Mouse (Mus musculus) left cerebral cortex, adult 11 months (tissue): ENCODE results near the gene Rexo1.
A peak's percentile ranks its signal among the peaks of the same experiment; 100 is the strongest.

Experiments used
- DNase-seq: peaks from one replicate; pipeline ENCODE4 v3.0.0; 2022; ENCODE audit warnings: low spot score

Gene Rexo1

DNA sequence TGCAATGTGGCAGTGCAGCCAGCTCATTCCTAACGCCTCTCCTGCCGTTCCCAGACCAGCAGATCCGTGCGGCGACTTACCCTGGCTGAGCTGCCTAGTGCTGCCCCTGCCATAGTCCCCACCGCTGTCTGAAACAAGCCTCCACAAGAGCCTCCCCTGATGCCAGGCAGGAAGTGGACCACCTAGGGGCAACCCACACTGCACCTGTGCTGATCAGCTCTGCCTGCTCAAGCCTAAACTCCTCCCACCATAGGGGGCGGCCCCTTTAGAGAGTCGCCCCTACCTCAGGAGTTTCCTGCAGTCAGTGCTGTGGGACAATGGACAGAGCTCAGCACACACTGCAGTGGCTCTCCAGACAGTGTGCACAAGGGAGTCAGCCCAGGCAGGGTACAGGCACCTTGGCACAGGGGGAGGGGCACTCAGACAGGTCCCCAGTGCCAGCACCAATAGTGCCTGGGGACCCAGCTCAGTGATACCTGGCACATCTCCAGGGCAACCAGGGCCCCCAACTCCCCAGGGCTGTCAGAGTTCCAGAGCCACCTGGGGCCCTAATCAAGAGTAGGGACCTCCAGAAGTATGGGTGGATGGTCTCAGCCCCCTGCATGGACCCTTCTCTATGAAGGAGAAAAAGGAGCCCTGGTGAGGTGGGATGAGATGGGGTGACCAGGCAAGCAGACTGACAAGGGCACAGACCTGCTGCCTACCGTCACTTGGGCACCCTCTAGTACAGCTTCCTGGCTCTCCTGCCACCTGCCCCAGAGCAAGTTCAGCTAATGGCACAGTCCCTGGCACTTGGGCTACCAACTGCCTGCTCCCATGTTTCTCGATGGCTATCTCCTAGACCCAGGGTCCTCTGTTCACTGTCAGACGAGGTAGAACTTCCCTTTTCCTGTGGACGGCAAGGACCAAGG, 23.5 kb upstream of the Rexo1 start:
- DNase-seq, result no peak

- DNase-seq, result no peak
These were observed 22.7 kb upstream of the Rexo1 start for GRCm38 (mm10) chr10:80584045-80584488.

DNA sequence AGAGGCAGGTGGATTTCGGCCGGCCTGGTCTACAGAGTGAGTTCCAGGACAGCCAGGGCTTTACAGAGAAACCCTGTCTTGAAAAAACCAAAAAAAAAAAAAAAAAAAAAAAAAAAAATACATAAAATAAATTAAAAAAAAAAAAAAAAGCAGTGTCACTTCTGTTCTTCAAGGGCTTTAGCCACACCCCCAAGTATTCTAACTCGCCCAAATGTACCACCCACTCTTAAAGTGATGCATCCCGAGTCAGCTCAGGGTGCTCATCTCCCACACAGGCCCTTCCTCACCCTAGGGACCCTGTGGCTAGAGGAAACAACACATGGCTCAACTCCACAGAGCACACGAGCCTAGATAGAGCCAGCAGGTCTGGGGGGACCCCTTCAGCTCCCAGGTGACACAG, 21.7 kb upstream of the Rexo1 start:
- DNase-seq, result no peak

DNA sequence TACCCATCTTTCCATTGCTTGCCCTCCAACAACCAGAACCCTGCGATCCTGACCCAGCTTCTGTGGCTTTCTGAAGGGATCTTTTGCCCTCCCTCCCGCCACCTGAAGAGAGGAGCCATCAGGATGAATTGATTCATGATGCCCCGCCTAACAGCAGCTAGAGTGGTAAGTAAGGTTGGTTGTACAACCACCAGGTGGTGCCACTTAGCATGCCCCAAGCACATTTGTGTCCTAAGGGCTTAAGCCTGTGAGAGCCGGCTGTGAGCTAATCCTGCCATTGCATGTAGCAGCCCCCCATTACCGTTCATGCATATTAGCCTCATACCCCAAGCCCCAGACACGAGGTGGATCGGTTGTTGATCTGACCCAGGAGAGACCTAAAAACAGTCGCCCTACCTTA, 17.6 kb upstream of the Rexo1 start:
- no peak for DNase-seq

DNA sequence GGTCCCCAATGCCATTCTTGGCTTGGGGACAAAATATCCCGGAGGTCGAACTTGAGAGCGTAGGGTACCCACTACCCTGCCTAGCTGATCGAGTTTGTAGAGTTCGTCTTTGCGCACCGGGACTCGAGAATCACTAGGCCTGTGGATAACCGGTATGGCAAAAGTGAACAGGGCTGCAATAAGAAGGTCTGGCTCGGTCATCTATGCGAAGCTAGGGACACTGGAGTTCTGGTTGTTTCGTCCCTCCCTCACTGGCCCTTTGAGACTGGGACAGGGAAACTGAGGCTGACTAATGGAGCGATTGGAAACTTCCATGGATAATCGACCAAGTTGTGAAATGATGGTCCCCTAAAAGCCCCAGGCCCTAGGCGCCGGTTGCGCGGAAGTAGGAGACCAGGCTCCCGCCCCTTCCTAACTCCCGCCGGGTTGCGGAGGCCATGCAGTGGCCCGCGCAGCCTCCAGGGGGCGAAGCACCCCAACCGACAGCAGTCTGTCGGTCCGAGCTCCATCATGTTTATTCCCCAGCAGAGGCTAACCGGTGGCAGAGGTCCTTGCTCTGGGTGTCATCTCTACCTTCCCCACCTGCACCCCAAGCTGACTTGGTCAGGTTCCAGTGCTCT, 16.9 kb upstream of the Rexo1 start:
- DNase-seq, result no peak

DNA sequence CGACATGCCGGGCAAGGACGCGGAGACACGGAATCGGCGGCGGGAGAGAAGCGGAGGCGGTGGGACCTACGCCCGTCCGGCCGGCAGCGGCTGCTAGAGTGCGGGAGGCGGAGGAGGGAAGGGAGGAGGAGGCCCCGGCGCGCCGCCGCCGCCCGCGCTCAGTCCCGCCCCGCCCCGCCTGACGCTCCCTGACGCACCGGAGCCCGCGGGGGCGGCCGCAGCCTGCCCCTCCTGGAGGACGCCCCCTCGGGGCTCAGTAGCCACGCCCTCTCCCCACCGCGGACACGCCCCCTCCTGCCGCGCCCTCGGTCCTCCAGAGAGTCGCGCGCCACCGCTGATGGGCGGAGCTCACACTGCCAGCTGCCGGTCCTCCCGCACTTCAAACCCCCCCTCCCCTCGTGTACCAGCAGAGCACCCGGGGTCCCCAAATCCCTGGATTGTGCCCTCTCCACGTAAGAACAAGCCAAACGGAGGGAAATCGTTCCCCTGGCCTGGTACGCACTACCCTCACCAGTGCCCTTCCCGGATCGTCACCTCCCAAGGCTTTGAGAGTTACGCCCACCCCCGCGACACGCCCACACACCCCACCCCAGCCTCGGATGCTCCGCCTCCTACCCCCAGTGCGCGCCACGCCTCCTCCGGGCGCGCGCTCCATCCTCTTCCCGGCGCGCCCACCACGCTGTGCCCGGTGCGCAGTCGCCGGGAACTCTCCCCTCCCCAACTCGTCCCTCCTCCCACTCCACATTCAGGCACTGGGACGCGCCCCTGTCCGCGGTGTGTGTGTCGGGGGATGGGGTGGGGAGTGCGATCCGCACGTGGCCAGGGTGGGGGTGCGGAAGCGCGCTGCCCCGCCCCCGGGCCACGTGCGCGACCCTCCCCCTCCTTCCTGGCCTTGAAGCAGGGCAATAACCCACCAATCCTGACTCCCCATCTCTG, 16.1 kb upstream of the Rexo1 start, which contains the start of gene Klf16:
Gene Klf16 (minus strand): TSS at position 127 of the 936 bp plus-strand sequence.
- peak; percentile 95 for DNase-seq

DNA sequence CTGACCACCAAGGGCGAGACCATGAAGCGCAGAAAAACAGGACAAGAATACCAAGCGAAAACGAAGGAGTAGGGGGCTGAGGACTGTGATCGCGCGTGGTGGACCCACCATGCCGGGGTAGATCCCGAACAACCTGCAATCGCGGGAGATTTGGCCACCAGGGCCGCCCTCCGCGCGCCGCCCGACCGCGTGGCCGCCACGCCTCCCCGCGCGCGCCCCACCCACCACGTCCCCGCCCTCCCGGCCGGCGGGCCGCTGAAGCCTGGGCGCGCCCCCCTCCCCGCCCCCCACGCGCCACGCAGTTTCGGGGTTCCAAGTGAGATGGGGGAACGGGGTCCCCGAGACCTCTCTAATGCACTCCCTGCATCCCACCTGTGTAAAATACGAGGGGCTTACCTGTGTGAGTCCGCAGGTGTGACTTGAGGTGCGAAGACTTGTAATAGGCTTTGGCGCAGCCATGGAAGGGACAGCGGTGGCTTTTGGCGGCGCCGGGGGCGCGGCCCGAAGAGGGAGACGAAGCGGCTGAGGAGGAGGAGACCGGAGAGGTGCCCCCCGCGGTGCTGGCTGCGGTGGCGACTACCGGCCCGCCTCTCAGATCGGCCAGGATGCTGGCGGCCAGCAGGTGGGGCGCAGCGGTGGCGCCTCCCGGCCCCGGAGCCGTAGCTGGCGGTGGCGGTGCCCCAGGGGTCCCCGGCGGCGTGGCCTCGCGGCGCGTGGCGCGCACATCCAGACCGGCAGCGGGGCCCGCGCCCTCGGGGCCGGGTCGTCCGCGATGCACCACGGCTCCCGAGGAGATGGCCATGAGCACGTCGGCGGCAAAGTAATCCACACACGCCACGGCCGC, 15.2 kb upstream of the Rexo1 start:
- DNase-seq, result no peak

GRCm38 (mm10) chr10:80575925-80576324, 14.6 kb upstream of the Rexo1 start:
- DNase-seq, result no peak

GRCm38 (mm10) chr10:80574896-80575295, 13.5 kb upstream of the Rexo1 start:
- DNase-seq, result no peak

- no peak for DNase-seq
These were observed 12.6 kb upstream of the Rexo1 start for GRCm38 (mm10) chr10:80573944-80574343.

DNA sequence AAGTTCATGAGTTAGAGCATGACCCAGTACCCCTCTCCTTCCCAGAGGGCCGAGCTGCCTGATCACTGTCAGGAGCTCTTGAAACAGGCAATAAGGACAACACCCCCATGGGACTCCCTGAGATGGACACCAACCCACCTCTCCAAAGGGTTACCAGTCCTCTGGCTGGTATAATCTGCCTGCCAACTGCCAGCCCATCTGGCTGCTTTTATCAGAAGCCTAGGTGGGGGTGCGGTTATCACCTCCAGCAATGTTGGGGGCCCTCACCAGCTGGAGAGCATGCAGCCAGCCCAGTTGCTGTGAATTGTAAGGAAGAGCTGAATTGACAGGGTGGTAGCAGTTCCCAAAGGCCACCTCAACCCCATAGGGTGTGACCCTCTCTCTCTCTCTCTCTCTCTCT, 11.1 kb upstream of the Rexo1 start:
- no peak for DNase-seq

DNA sequence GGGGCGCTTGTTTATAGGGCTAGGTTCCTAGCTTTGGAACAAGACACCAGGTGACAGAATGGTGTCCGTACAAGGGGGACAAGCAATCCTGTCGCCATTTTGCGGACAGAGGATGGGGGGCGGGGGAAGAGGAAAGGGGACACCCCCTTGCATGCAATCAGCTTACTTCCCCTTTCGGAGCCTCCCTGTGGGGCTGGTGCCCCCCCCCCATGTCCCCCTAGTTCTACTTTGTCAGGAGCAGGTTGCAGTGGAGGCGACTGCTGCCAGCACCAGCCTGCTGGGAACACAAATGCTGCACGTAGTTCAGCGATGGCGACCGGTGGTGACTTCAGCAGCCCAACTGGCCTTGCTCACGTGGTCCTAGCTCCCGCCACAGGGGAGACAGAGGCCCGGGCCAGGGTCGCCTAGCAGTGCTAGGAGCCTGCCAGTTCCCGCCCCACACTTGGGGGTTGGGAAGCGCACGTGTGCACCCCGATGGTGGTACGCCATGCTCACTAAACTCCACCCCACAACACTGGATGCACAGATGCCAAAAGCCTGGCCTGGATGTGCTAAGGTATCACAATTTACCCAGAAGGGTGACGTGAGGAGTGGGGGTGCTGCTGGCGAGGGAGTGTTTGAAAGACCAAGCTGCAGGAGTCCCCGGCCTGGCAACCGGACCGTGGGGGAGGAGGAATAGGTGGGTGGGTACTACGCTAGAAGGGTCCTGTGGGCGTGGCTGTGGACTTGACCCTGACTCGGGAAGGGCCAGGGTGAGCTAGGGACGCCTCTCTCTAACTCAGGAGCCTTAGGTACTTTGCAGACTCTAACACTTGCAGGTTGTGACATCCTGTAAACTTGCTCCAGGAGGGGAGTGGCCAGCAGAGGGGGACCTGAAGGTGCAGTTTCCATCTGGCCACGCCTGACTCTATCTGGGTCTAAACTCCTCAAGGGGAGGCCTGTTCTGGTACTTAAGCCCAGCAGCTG, 9.8 kb upstream of the Rexo1 start:
- DNase-seq, result no peak

DNA sequence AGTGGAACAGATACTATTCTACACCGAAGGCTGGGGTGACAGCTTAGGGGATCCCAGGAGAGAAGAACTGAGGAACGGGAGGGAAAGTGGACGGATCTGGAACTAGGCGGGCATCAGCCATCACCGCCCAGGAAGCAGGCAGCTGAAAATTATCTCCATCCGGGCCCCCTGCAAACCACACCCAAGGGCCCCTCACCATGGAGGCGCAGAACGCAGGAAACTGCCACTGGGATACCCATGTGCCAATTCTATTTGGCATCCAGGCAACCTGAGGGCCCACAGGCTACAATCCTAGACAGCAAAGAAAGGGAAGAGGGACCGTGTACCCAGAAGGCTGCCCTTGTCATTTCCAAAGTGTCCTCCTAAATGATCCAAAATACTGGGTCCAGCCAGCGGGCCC, 9.1 kb upstream of the Rexo1 start:
- DNase-seq, result no peak

GRCm38 (mm10) chr10:80569664-80570066, 8.3 kb upstream of the Rexo1 start:
- DNase-seq, result no peak

GRCm38 (mm10) chr10:80568876-80569275, 7.5 kb upstream of the Rexo1 start:
- DNase-seq, result no peak

- peak; percentile 80 for DNase-seq
These were observed 5.2 kb upstream of the Rexo1 start for GRCm38 (mm10) chr10:80566375-80567092.

DNA sequence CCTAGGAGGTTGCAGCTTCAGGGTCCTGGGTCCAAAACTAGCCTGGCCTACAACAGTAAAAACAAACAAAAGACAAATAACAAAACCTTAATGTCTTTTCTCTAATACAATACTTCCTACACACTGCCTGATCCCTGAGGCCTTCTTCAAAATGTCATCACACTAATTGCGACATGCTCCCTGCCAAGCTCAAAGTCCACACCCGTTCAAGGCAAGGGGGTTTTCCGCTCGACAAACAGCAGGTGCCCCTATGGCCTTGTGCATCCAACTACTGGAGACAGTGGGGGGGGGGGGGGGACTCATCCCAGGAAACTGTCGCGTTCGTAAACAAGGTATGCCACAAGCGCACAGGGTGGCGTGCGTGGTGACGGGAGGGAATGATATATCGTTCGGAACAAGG, 739 bp downstream of the Rexo1 start:
- no peak for DNase-seq

GRCm38 (mm10) chr10:80559431-80559830, 1.9 kb downstream of the Rexo1 start:
- no peak for DNase-seq

DNA sequence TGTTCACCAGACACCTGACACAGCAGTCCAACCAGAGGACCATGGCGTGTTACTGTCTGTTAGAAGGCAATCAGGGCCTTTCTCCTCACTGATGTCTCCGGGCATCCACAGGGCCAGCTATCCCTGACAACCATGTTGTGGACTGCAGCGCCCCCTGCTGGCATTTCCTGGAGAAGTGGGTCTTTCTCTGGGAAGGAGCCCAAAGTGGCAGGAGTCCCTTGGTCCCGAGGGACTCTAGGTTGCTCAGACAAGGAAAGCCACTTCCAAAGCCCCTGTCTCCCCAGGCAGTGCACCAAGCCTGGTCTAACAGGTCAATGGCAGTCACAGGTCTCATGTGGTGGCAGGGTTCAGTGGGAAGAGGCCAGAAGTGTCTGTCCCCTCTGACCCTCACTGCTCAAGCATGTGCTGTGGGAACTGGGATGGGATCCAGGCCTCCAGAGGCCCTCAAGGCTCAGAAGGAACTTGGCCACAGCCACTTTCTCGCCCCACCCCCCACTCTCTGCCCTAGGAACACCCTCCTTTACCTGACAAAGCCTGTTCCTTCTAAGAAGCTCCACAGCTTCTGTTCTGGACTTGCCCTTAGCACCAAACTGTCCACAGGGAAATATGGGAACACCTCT, 3.9 kb downstream of the Rexo1 start:
- no peak for DNase-seq
